Mouse (Mus musculus): ENCODE measurements around the gene Cebpa. TPM values are rescaled to one million over a fixed set of nuclear protein-coding genes. Genes with fewer than 3 reads are reported as not detected.

The Cebpa gene
- polyA plus RNA-seq (2014; fragmentation: Illumina TruSeq; extraction: RNeasy Lipid Tissue Mini Kit (QIAGEN cat#74804); ENCODE audit: low read depth, low replicate concordance), result 6.9 TPM

DNA sequence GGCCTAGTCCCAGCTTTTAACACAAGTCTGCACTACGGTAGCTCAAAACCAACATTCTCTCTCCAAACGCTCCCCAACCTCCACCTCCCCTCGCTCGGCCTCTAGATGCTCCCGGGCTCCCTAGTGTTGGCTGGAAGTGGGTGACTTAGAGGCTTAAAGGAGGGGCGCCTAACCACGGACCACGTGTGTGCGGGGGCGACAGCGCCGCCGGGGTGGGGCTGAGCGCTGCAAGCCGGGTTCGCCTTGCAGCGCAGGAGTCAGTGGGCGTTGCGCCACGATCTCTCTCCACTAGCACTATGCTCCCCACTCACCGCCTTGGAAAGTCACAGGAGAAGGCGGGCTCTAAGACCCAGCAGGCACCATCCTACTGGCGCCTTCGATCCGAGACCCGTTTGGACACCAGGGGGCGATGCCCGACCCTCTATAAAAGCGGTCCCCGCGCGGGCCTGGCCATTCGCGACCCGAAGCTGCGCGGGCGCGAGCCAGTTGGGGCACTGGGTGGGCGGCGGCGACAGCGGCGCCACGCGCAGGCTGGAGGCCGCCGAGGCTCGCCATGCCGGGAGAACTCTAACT lies at the start of gene Cebpa:
Gene Cebpa (plus strand): TSS at position 453 of the 573 bp plus-strand sequence.

Other genes with a start within 250 kb of the Cebpa start
- 24.3 TPM for gene Pepd, start 206.9 kb upstream of the Cebpa start, polyA plus RNA-seq (2014; fragmentation: Illumina TruSeq; extraction: RNeasy Lipid Tissue Mini Kit (QIAGEN cat#74804); ENCODE audit: low read depth, low replicate concordance)
- gene Cebpg, start 62.7 kb upstream of the Cebpa start, polyA plus RNA-seq (2014; fragmentation: Illumina TruSeq; extraction: RNeasy Lipid Tissue Mini Kit (QIAGEN cat#74804); ENCODE audit: low read depth, low replicate concordance), result 14.5 TPM
- gene Slc7a10, start 67.1 kb downstream of the Cebpa start, polyA plus RNA-seq (2014; fragmentation: Illumina TruSeq; extraction: RNeasy Lipid Tissue Mini Kit (QIAGEN cat#74804); ENCODE audit: low read depth, low replicate concordance), result 0.68 TPM
- 8.7 TPM for gene Lrp3, start 96.2 kb downstream of the Cebpa start, polyA plus RNA-seq (2014; fragmentation: Illumina TruSeq; extraction: RNeasy Lipid Tissue Mini Kit (QIAGEN cat#74804); ENCODE audit: low read depth, low replicate concordance)
- gene Gpatch1, start 199.1 kb downstream of the Cebpa start, polyA plus RNA-seq (2014; fragmentation: Illumina TruSeq; extraction: RNeasy Lipid Tissue Mini Kit (QIAGEN cat#74804); ENCODE audit: low read depth, low replicate concordance), result 11.2 TPM
- gene Rhpn2, start 214.9 kb downstream of the Cebpa start, polyA plus RNA-seq (2014; fragmentation: Illumina TruSeq; extraction: RNeasy Lipid Tissue Mini Kit (QIAGEN cat#74804); ENCODE audit: low read depth, low replicate concordance), result 4.0 TPM